Mouse (Mus musculus) midbrain, embryonic 13.5 days (tissue): ENCODE measurements around the gene Cbx6. TPM values are rescaled to one million over a fixed set of nuclear protein-coding genes. Genes with fewer than 3 reads are reported as not detected.

ENCODE experiments used
- ATAC-seq: fragments of 200-750 bp; cut with Nextera tagmentation; 2 replicates; pipeline ENCODE4 v1.8.0; 2017; ENCODE audit warnings: mild to moderate bottlenecking, moderate TSS enrichment, moderate library complexity
- H3K27ac ChIP-seq: fragments of 300-500 bp; sonication (generic); 2 replicates; pipeline ENCODE4 v1.5.1; 2015; ENCODE audit warnings: inconsistent platforms, mild to moderate bottlenecking, moderate library complexity
- H3K27me3 ChIP-seq: fragments of 300-500 bp; sonication (generic); 2 replicates; pipeline ENCODE4 v1.6.1; 2015; ENCODE audit warnings: mild to moderate bottlenecking, inconsistent platforms
- H3K36me3 ChIP-seq: fragments of 300-500 bp; sonication (generic); 2 replicates; pipeline ENCODE4 v1.6.1; 2015; ENCODE audit warnings: mild to moderate bottlenecking, inconsistent platforms
- H3K4me1 ChIP-seq: fragments of 300-500 bp; sonication (generic); replicated peaks from 2 replicates; pipeline ENCODE4 v1.6.1; 2015; ENCODE audit warnings: inconsistent platforms
- H3K4me2 ChIP-seq: fragments of 300-500 bp; sonication (generic); replicated peaks from 2 replicates; pipeline ENCODE4 v1.6.1; 2015; ENCODE audit warnings: moderate library complexity, mild to moderate bottlenecking, inconsistent platforms
- H3K4me3 ChIP-seq: fragments of 300-500 bp; sonication (generic); replicated peaks from 2 replicates; pipeline ENCODE4 v1.5.1; 2015; ENCODE audit warnings: mild to moderate bottlenecking, inconsistent platforms
- H3K9ac ChIP-seq: fragments of 300-500 bp; sonication (generic); replicated peaks from 2 replicates; pipeline ENCODE4 v1.6.1; 2015; ENCODE audit warnings: mild to moderate bottlenecking, inconsistent platforms
- H3K9me3 ChIP-seq: fragments of 300-500 bp; sonication (generic); 2 replicates; pipeline ENCODE4 v1.6.1; 2016; ENCODE audit warnings: mild to moderate bottlenecking, inconsistent platforms
- WGBS: fragments of 180-500 bp; shearing (Covaris S2); methylation state at CpG from one replicate; pipeline ENCODE4 v1.1.7; 2015; 5-methylcytosine and 5-hydroxymethylcytosine counted together
- polyA plus RNA-seq: library from polyadenylated mRNA; unstranded; fragments of >200 nt; fragmentation: Nextera tagmentation; extraction: Ambion mirVana; gene quantifications from 2 replicates; pipeline ENCODE4 v1.2.1, GENCODE M21; 2015

Cbx6 gene
- polyA plus RNA-seq, 1 experiment from 2014 or later = 61.4 TPM

DNA sequence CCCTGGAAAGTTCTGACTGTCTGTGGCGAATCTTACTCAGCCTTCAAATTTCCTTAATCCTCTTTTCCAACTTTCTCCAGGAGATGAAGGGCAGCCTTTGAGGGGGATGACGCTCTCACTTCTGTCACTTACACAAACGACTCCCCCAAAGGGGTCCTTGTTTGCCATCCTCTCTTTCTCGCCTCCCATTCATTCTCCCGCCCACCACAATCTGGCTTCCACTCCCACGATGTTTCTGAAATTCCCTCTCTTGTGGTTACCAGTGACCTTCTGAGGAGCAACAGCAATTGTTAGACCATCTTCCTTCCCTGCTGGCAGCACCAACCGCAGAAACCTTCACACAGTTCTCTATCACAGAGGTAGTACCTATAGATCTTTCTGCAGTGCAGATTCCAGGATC is 58.8 kb downstream of the Cbx6 start:
- Histone ChIP-seq H3K4me3 (no peak overlapping the region), H3K9me3 (no peaks in the 10 kb centered on the region), H3K27ac (no peak overlapping the region), H3K4me2 (peak overlapping the region; percentile 59; the same call in 1 of the 2 replicates), H3K9ac (no peak overlapping the region; the same call in 1 of the 2 replicates), H3K36me3 (no peaks in the 10 kb centered on the region; the same call in 1 of the 2 replicates), H3K4me1 (peaks cover 37% of the 10 kb centered on the region), H3K27me3 (no peaks in the 10 kb centered on the region; the same call in 1 of the 2 replicates)
- whole genome bisulfite sequencing = 59% methylated on average over 7 of the region's 7 CpGs
- ATAC-seq = no peak

DNA sequence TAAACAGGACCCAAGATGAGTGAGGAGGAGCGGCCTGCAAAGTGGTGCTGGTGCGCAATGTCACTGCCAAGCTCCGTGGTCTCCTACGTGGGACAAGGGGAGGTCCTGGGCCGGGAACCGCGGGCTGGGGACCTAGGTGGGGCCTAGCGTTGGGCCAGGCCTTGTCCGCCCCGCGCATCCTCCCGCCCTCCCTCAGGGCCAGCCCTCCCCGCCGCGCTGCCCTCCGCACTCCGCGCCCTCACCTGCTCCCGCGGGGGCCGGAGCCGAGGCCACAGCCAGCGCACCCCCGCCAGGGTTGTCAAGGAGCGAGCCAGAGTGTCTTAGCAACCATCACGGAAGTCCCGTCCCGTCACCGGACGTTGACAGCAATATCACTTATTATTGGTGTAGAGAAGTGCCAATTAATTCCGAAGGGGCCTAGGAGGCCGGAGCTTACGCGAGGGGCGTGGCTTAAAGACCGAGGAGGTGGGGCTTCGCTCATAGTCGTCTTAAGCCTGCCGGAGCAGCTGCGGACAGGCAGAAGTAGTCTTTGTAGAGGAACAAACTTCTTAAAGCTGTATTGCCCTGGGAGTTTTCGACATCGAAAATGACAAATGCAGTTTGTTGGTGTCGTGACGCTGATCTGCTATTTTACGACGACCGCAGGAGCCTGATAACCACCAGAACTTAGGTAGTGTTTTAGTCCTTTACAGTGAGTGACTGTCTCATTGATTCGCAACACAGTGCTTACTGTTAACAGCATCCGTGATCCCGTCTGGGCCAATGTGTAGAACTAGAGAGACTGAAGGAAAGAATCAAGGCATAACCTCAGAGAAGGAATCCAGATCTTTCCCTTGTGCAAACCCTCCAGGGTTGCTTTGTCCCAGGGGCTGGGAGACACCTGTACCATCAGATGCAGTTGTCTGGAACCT is 60.1 kb downstream of the Cbx6 start:
- H3K4me3 ChIP-seq = peak overlapping the region; percentile 88
- ATAC-seq = peak; percentile 99
- H3K4me1 ChIP-seq = peaks cover 42% of the 10 kb centered on the region
- H3K9me3 ChIP-seq = no peaks in the 10 kb centered on the region
- peak overlapping the region; percentile 91 for H3K4me2 ChIP-seq
- H3K9ac ChIP-seq = peak overlapping the region; percentile 85
- H3K36me3 ChIP-seq = no peaks in the 10 kb centered on the region; the same call in 1 of the 2 replicates
- WGBS = 1% methylated on average over 43 of the region's 50 CpGs
- peak overlapping the region; percentile 74 for H3K27ac ChIP-seq
- no peaks in the 10 kb centered on the region; the same call in 1 of the 2 replicates for H3K27me3 ChIP-seq

Other genes starting within 250 kb of the Cbx6 start
- 0.75 and 1.0 TPM in 2 replicates for gene Dmc1, start 229.6 kb downstream of the Cbx6 start, polyA plus RNA-seq
- gene Fam227a, start 175.7 kb downstream of the Cbx6 start, polyA plus RNA-seq = 6.8 and 6.9 TPM in 2 replicates
- 92.4 and 94.9 TPM in 2 replicates for gene Cby1, start 175.5 kb downstream of the Cbx6 start, polyA plus RNA-seq
- gene Tomm22, start 163.8 kb downstream of the Cbx6 start, polyA plus RNA-seq = 254 and 260 TPM in 2 replicates
- gene Josd1, start 146.8 kb downstream of the Cbx6 start, polyA plus RNA-seq = 18.4 and 20.6 TPM in 2 replicates
- gene Gtpbp1, start 143.8 kb downstream of the Cbx6 start, polyA plus RNA-seq = 42.6 and 49.1 TPM in 2 replicates
- gene Sun2, start 92.2 kb downstream of the Cbx6 start, polyA plus RNA-seq = 8.4 and 8.5 TPM in 2 replicates
- gene Dnal4, start 56.8 kb downstream of the Cbx6 start, polyA plus RNA-seq = 84.8 and 91.6 TPM in 2 replicates
- gene Nptxr, start 29.9 kb downstream of the Cbx6 start, polyA plus RNA-seq = 18.1 and 18.6 TPM in 2 replicates
- 0.58 and 1.2 TPM in 2 replicates for gene Npcd, start 451 bp downstream of the Cbx6 start, polyA plus RNA-seq
- 3.1 and 3.8 TPM in 2 replicates for gene Apobec3, start 57.0 kb upstream of the Cbx6 start, polyA plus RNA-seq
- 3.0 and 4.3 TPM in 2 replicates for gene Cbx7, start 136.4 kb upstream of the Cbx6 start, polyA plus RNA-seq
- 2.1 and 2.3 TPM in 2 replicates for gene Pdgfb, start 180.3 kb upstream of the Cbx6 start, polyA plus RNA-seq